Mouse (Mus musculus) spleen, adult 2 months (tissue): Measurements from ENCODE around the gene Egln3.

ENCODE experiments used
- CTCF ChIP-seq: fragments of 200-500 bp; IDR thresholded peaks from 2 replicates; pipeline ENCODE4 v1.5.1; 2011; ENCODE audit warnings: mild to moderate bottlenecking, inconsistent platforms; ENCODE audit not compliant: insufficient read depth, insufficient read length, insufficient replicate concordance; ENCODE audit errors: extremely low read depth
- POLR2A ChIP-seq: fragments of 200-500 bp; IDR thresholded peaks from 2 replicates; pipeline ENCODE4 v1.6.1; 2011; ENCODE audit warnings: low read depth, low read length, inconsistent platforms

DNA sequence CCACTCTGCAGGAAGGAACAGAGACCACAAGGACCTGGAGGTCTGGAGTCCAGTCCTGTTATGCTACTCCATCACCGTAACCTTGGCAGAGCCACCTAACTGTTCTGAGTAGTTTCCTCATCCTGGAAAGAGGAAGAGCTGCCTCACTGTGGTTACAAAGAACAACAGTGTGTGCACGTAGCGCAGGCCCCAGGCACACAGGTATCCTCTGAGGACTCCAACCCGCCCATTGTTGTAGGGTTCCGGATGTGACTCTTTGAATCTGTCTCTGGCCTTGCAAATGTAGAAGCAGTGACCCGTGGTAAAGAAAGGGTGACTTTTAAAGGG lies 39.0 kb downstream of the Egln3 start:
- TF ChIP-seq CTCF (no peak), POLR2A (no peak)
